Mouse (Mus musculus) fat pad, adult 2 months (tissue): ENCODE measurements around the gene Sox3.

Source experiments
- DNase-seq: peaks from one replicate; pipeline ENCODE4 v3.0.0-alpha.2; 2011; ENCODE audit warnings: low read depth, low spot score; ENCODE audit errors: extremely low read depth

Sox3 gene

DNA sequence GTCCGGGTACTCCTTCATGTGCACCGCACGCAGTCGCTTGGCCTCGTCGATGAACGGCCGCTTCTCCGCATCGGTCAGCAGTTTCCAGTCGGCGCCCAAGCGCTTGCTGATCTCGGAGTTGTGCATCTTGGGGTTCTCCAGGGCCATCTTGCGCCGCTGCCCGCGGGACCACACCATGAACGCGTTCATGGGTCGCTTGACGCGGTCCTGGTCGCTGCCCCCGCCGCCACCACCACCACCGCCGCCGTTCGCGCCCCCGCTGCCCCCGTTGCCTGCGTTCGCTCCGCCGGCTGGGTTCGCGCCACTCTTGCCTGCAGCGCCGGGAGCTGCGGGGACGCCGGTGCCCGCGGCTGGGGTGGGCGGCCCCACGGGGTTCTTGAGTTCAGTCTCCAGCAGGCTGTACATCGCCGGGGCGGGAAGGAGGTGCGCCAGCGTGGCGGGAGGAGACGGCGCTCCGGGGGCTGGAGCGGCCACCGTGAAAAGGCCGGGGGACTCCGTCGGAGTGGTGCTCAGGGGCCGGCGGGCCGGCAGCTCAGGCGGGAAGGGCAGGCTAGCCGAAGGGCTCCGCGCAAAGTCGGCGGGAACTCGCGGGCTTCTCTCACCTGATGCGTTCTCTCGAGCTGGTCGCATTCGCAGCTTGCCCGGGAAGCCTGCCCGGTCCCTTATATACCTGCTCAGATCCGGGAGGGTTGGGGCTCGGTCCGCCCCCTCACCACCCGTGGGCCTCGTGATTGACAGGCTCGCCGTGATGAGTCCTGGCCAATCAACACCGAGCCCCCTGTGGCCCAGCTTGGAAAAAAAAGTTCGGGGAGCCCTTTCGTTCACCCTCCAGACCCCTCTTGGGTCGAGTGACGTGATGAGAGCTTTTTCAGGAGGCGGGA is at the start of gene Sox3:
Sox3 (minus strand) TSS at position 630 of the 881 bp plus-strand sequence.
- no peak for DNase-seq

- no peak for DNase-seq
These were observed 47.0 kb upstream of the Sox3 start for GRCm38 (mm10) chrX:60940225-60940624.

GRCm38 (mm10) chrX:60899546-60899945 is 6.3 kb upstream of the Sox3 start:
- DNase-seq: no peak

- no peak for DNase-seq
These were observed 5.4 kb upstream of the Sox3 start for GRCm38 (mm10) chrX:60898641-60899040.

DNA sequence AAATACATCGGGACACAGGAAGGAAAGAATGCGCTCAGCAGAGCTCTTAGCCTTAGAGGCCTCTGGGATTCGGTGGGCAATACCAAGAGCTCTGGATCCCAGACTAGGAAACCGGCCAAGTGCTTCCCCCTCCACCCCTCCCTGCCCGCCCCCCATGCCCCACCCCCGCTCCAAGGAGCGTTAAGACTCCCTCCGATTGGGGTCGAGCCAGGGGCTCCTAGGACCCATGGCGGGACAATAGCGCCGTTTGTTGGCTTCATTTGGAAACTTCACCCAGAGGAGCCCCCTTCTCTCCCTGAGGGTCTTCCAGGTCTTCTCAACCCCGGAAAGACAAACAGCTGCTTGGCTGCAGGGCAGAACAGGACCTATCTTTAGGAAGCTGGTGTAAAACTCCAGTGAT is 3.1 kb upstream of the Sox3 start:
- DNase-seq: no peak

DNA sequence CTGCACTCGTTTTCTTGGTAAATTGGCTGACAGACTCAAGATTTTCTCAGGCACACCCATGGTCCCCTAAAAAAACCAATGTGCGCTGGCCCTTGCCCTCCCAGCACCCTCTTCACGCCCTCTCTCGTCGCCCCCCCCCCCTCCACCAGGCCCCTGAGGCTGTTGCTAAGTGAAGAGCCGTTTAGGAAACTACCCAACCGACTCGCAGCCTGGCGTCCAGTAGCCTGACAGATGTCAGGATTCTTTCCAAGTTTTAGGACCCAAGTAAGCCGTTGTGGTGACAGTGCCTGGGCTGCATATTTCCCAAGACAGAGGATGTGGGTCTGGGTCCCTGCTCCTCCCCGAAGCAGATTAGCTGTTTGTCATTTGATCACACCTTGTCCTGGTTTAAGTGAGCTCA is 2.2 kb upstream of the Sox3 start:
- no peak for DNase-seq

DNA sequence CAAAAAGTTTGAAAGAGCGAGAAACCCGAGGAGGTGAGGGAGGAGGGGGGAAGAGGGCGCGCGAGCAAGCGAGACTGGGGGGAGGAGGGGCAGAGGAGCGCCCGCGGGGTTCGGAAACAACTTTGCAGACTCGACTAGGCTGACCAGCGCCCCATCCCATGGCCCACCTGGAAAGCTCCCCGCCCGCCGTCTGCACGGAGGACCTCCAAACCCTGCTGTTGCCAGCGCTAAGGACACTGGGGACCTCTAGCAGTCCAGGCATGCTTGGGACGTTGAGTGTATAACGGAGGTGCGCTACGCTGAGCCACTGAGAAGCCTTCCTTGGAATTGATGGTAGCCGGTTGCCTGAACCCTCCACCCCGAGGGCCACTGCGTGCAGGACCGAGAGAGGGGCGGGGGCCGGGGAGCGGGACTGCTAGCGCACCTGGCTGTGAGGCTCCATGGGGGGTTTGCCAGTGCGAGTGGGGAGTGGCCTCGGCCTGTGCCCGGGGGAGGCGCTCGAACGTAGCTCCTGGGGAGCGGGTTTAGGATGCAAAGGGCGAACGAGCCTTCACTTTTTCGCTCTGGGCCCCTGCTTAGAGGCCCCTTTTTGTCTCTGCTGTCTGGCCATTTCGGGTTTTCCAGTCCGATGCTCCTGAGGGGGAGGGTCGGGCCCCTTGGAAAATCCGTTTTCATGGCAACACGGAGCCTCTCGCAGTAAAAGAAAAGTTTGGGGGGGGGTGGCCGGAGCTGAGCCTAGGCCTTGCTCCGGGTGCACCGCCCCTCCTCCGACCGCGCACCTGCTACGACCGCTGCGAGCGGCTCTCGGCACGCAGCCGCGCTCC is 702 bp upstream of the Sox3 start:
- no peak for DNase-seq

DNA sequence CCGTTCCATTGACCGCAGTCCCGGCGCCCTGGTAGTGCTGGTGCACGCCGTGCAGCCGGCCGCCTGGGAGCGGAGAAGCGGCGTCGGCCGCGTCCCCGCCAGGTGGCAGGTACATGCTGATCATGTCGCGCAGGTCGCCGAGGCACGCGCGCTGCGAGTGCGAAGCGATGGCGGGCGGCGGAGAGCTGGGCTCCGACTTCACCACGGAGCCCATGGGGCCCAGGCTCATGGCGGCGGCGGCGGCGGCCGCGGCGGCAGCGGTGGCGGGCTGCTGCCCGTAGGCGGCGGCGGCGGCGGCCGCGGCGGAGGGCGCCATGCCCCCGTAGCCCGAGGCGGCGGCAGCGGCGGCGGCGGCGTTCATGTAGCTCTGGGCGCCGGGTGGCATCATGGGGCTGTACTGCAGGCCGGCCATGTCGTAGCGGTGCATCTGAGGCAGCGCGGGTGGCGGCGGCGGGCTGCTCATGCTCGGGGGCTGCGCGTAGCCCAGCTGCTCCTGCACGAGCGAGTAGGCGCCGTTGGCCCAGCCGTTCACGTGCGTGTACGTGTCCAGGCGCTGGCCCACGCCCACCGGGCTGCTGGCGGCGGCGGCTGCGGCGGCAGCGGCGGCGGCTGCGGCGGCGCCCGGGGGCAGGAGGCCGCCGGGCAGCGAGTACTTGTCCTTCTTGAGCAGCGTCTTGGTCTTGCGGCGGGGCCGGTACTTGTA is 981 bp downstream of the Sox3 start:
- no peak for DNase-seq

DNA sequence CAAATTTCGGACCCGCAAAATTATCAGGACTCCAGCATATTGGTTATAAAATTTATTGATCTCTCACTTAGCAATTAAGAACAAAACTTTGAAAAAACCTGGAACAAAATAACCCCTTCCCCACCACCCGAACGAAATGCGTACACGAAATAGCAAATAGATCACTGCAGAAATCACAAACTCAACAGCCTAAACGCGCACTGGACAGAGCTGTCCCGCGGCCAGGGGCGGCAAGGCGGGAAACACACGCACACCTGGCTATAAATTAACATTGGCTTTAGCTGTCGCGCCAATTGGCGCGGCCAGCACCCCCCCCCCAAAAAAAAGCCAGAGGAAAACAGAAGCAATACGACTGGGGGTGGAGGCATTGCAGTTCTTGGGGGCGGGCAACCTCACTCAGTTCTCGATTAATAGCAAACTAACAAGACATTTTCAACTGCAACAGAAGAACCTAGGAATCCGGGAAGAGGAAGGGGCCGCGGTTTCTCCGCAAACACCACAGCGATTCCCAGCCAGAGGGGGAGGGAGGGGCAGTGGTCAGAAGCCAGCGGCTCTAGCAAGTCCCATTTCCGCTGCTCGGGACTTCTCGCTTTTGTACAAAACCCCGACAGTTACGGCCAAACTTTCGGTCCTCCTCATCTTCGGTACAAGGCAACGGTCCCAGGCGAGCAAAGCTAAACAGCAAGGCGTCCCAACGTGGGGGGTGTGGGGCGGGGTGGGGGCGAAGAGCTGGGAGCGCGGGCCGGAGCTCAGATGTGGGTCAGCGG is 1.7 kb downstream of the Sox3 start:
- DNase-seq: no peak

DNA sequence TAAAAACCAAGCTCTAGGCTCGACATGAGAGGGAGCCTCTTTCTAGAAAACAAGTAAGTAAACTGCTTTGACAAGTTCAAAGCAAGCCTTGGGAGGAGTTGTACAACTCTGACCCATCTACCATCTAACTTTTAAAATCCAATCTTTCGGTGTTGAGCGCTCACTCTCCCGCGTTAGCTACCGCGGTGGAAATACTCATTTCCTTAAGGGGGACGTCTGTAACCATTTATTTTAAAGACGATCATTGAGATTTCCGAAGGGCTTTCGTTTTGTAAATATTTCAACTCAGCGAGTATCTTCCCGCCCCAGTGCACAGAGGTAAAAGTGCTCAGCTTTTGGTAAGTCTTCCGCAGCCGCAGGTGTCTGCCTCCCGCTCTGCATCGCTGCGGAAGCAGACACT is 2.6 kb downstream of the Sox3 start:
- DNase-seq: no peak

- no peak for DNase-seq
These were observed 3.2 kb downstream of the Sox3 start for GRCm38 (mm10) chrX:60889956-60890485.
